Mouse (Mus musculus) spleen, adult 2 months (tissue): ENCODE results near the gene Trak2.

Experiments used
- CTCF ChIP-seq: fragments of 200-500 bp; IDR thresholded peaks from 2 replicates; pipeline ENCODE4 v1.5.1; 2011; ENCODE audit warnings: mild to moderate bottlenecking, inconsistent platforms; ENCODE audit not compliant: insufficient read depth, insufficient read length, insufficient replicate concordance; ENCODE audit errors: extremely low read depth
- POLR2A ChIP-seq: fragments of 200-500 bp; IDR thresholded peaks from 2 replicates; pipeline ENCODE4 v1.6.1; 2011; ENCODE audit warnings: low read depth, low read length, inconsistent platforms

GRCm38 (mm10) chr1:58993723-58994122 is 20.5 kb upstream of the Trak2 start:
- TF ChIP-seq CTCF, result no peak
- TF ChIP-seq POLR2A, result no peak
